Mouse (Mus musculus) kidney, embryonic 14.5 days (tissue): ENCODE results near the gene Ndufaf8. TPM values are rescaled to one million over a fixed set of nuclear protein-coding genes. Genes with fewer than 3 reads are reported as not detected.

Source experiments
- ATAC-seq: fragments of 200-750 bp; cut with Nextera tagmentation; 2 replicates; pipeline ENCODE4 v1.8.0; 2017; ENCODE audit warnings: moderate number of reproducible peaks, mild to moderate bottlenecking, moderate TSS enrichment, moderate library complexity; ENCODE audit not compliant: low FRiP score, low TSS enrichment
- H3K27ac ChIP-seq: fragments of 300-500 bp; sonication (generic); 2 replicates; pipeline ENCODE4 v1.5.1; 2014; ENCODE audit warnings: low read depth, mild to moderate bottlenecking, low read length, moderate library complexity, mixed read lengths
- H3K27me3 ChIP-seq: fragments of 300-500 bp; sonication (generic); 2 replicates; pipeline ENCODE4 v1.6.1; 2014; ENCODE audit warnings: mild to moderate bottlenecking, low read length; ENCODE audit not compliant: control insufficient read depth, insufficient read depth
- H3K36me3 ChIP-seq: fragments of 300-500 bp; sonication (generic); 2 replicates; pipeline ENCODE4 v1.6.1; 2014; ENCODE audit warnings: low read length, mixed read lengths; ENCODE audit not compliant: control insufficient read depth, insufficient read depth
- H3K4me1 ChIP-seq: fragments of 300-500 bp; sonication (generic); 2 replicates; pipeline ENCODE4 v1.6.1; 2014; ENCODE audit warnings: low read length, mixed read lengths; ENCODE audit not compliant: control insufficient read depth, insufficient read depth
- H3K4me2 ChIP-seq: fragments of 300-500 bp; sonication (generic); replicated peaks from 2 replicates; pipeline ENCODE4 v1.6.1; 2014; ENCODE audit warnings: low read depth, mild to moderate bottlenecking, low read length
- H3K4me3 ChIP-seq: fragments of 300-500 bp; sonication (generic); 2 replicates; pipeline ENCODE4 v1.5.1; 2014; ENCODE audit warnings: mild to moderate bottlenecking, low read length
- H3K9ac ChIP-seq: fragments of 300-500 bp; sonication (generic); 2 replicates; pipeline ENCODE4 v1.6.1; 2014; ENCODE audit warnings: low read depth, mild to moderate bottlenecking, low read length, moderate library complexity
- H3K9me3 ChIP-seq: fragments of 300-500 bp; sonication (generic); 2 replicates; pipeline ENCODE4 v1.6.1; 2016; ENCODE audit warnings: low read length; ENCODE audit not compliant: control insufficient read depth
- WGBS: fragments of 180-500 bp; shearing (Covaris S2); extraction: QIAGEN DNeasy Blood & Tissue Kit; methylation state at CpG from one replicate; pipeline ENCODE4 v1.1.7; 2014; 5-methylcytosine and 5-hydroxymethylcytosine counted together
- polyA plus RNA-seq: library from polyadenylated mRNA; unstranded; fragments of >200 nt; fragmentation: Nextera tagmentation; extraction: Ambion mirVana; gene quantifications from 2 replicates; pipeline ENCODE4 v1.2.1, GENCODE M21; 2014

Ndufaf8 gene
- polyA plus RNA-seq, 1 experiment from 2014 or later, result 97.3 TPM

DNA sequence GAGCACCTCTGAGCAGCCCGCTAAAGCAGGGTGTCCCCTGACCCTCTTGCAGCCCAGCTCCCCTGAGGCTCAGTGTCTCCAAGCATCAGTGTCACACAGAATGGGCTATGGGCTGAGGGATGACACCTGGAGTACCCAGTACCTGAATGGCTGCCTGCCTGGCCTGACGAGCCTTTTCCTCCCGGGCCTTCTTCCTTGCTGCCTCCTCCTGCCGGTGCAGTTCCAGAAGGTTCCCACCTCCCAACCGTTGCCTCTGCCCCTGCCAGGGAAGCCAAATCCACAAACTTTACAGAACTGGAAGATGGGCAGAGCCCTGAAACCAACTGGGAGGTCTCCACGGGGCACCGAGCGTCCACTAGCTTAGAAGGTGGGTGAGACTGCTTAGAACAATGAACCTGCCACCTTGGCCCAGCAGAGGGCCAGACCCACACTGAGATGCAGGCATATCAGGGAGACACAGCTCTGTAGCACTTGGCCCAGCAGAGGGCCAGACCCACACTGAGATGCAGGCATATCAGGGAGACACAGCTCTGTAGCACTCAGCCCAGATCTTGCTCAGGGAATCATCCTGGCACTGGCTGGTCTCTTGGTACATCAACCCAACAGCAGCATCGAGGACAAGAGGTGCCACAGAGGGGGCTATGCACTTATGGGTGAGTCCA lies 25.6 kb upstream of the Ndufaf8 start:
- H3K4me3 ChIP-seq, result no peak overlapping the region
- no peak overlapping the region for H3K4me2 ChIP-seq
- no peaks in the 10 kb centered on the region for H3K27me3 ChIP-seq
- H3K27ac ChIP-seq, result no peak overlapping the region
- H3K9me3 ChIP-seq, result no peaks in the 10 kb centered on the region
- no peak overlapping the region for H3K9ac ChIP-seq
- WGBS, result 88% methylated on average over 9 of the region's 9 CpGs
- 0 out of 2 replicates have a peak, but pooled peaks cover 4% of the 10 kb centered on the region for H3K4me1 ChIP-seq
- peaks cover 81% of the 10 kb centered on the region for H3K36me3 ChIP-seq
- no peak for ATAC-seq

DNA sequence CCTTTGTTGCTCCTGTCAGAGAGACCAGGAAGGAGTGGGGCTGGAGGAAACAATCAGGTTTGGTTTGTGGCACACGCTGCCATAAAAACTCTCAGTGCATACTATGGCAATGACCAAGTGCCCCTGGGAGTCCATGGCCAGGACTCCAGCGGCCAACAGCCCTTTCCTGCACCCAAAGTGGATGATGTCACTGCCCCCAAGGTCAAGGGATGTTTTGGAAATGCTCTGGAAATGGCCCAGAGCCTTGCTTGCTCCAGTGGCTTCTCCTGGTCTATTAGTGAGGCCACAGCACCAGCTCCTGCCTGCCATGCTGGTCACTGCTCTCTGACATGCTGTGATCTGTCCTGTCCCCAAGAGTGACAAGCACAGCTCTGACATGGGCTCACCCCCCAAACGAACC lies 22.5 kb upstream of the Ndufaf8 start:
- Histone ChIP-seq H3K27ac (no peak overlapping the region), H3K27me3 (no peaks in the 10 kb centered on the region), H3K36me3 (peaks cover 81% of the 10 kb centered on the region), H3K4me2 (no peak overlapping the region), H3K9me3 (no peaks in the 10 kb centered on the region), H3K4me3 (no peak overlapping the region), H3K9ac (no peak overlapping the region), H3K4me1 (no peaks in the 10 kb centered on the region)
- 73% methylated on average over 3 of the region's 3 CpGs for WGBS
- no peak for ATAC-seq

DNA sequence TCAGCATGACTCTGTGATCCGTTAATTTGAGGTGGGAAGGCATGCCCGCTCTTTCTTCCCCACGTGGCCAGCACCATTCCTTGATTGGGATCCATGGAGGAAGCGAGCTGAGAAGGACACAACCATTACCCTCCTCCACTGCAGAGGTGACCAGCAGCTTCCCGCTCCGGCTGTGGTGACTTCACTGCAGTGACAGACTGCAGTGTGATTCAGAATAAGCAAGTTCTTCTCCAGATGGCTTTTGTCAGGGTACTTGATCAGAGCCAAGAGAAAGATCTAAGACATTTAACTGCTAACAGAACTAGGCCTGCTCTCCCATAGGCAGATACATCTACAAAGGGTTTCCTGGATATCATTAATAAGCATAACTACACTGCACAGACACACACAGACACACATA lies 18.4 kb upstream of the Ndufaf8 start:
- H3K27ac ChIP-seq, result no peak overlapping the region
- no peak overlapping the region for H3K4me2 ChIP-seq
- no peak overlapping the region for H3K9ac ChIP-seq
- 76% methylated on average over 6 of the region's 6 CpGs for WGBS
- peaks cover 1% of the 10 kb centered on the region for H3K4me1 ChIP-seq
- H3K36me3 ChIP-seq, result peaks cover 66% of the 10 kb centered on the region
- H3K4me3 ChIP-seq, result no peak overlapping the region
- no peaks in the 10 kb centered on the region for H3K9me3 ChIP-seq
- ATAC-seq, result no peak
- H3K27me3 ChIP-seq, result no peaks in the 10 kb centered on the region

DNA sequence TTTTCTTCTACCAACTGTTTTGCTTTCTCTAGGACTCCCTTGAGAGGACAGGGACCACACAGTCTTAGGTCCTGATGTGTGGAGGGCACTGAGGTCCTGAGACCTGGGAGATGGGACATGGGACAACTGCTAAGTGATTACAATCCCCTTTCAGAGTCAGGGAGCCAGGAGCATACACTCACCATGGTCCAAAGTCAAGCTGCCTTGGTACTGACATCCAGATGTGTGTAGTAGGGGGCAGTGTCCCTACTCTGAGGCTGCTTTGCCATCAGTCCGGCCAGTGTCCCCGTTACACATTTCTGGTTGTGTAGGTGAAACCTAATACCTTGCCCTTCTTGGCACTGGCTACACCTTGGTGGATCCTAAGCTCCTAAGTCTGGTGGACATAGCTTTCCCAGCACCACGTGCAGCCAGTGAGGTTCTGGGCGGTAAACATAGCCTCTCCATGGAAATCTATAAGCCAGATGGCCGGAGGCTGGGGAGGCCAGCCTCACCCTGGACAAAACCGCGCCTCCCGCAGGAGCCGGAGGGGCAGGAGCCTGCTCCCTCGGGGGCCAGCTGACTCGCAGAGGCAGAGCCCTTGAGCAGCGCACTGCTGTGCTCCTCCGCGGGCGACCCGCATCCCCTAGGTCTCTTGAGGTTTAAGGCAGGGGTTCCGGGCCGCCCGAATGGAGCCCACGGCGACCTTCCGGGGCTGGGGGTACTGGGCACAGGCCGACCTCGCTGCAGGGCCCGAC lies 12.7 kb upstream of the Ndufaf8 start:
- 0% methylated on average over 25 of the region's 25 CpGs for WGBS
- peak; percentile 39 for ATAC-seq
- H3K36me3 ChIP-seq, result peaks cover 21% of the 10 kb centered on the region; the same call in 1 of the 2 replicates
- H3K27ac ChIP-seq, result peak overlapping the region; percentile 25; the same call in 1 of the 2 replicates
- peak overlapping the region; percentile 75 for H3K4me3 ChIP-seq
- peaks cover 9% of the 10 kb centered on the region for H3K4me1 ChIP-seq
- peak overlapping the region; percentile 90 for H3K9ac ChIP-seq
- H3K9me3 ChIP-seq, result no peaks in the 10 kb centered on the region
- H3K4me2 ChIP-seq, result peak overlapping the region; percentile 91
- H3K27me3 ChIP-seq, result no peaks in the 10 kb centered on the region

DNA sequence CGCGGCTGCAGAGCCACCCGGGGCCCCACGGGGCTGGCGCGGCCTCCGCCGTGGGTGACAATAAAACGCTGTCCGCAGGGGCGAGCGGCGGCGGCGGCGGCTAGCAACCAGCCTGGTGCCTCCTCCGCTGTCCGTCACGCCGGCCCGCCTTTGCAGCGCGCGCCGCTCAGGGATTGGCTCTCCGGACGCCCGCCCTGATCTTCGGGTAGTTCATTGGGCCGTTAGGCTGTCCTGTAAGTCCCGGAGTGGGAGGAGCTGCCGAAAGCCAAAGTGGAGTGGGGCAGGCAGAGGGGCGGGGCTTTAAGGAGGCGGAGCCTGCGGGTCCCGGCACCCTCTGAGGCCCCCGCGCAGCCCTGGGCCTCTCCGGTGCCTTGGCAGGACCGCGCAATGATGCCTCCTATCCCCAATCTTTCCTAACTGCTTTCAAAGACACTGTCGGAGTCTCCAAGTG lies 12.0 kb upstream of the Ndufaf8 start, which contains the start of gene Cep131:
Gene Cep131, minus strand, starts transcription at position 126 of the 451 bp plus-strand sequence.
- Histone ChIP-seq H3K27me3 (no peaks in the 10 kb centered on the region), H3K4me1 (peaks cover 9% of the 10 kb centered on the region), H3K9me3 (no peaks in the 10 kb centered on the region), H3K9ac (peak within 1 kb of the TSS; percentile 90), H3K4me3 (peak within 1 kb of the TSS; percentile 75), H3K4me2 (peak within 1 kb of the TSS; percentile 91), H3K27ac (peak within 1 kb of the TSS; percentile 25; the same call in 1 of the 2 replicates), H3K36me3 (peaks cover 23% of the 10 kb centered on the region)
- WGBS, result under 1% methylated on average over 42 of the region's 42 CpGs
- ATAC-seq, result peak; percentile 98

DNA sequence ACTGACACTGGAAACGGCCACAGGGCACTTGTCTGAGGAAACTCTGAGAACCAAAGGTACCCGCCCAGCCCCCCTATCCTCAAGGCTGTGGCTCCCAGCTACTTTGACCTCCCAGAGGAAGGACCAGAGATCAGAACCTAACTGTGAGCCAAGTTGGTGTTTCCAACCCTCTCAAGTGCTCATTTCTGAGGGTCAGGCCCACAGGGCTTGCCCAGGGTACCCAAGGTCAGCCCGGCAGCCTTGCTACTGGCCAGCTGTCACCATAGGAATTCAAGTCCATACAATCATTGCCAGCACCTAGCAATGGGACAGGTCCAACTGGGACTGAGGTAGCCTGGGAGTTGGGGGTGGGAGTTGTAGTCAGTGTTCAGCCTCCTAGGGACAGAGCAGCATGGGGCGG lies 8.1 kb upstream of the Ndufaf8 start:
- 89% methylated on average over 4 of the region's 4 CpGs for WGBS
- H3K36me3 ChIP-seq, result peaks cover 45% of the 10 kb centered on the region

DNA sequence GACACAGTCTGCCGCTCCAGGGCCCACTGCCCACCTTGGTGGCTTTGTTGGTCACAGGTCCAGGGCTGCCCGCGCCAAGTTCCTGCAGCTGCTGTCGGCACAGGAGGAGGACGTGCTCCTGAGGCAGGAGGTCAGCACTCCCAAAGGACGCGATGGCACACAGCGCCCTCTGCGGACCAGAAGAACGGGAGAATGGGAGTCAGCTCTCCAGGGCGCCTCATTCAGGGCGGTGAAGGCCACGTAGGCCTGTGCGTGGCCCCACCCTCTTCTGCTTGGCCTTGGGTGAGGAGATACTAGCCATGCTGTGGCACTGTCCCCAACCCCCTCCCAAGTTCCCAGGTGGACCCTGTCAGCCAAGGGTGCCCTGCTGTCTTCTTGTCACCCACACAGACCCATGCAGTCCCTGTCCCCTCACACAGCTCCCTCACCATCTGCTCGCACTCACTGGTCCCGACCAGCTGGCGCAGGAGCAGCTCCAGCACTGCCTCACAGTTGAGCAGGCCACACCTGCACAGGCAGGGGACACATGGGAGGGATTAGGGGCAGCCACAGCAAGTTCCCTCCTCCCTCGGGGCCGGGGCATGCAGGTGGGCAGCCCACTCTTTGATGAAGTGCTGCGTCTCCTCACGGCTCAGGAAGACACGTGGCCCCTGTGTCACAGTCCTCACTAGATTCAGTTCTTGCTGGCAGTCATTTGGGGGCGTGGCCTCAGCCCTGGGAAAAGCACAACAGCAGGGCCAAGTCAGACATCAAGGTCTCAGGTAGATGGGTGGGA lies 5.7 kb upstream of the Ndufaf8 start:
- peak; percentile 24; the same call in 1 of the 2 replicates for ATAC-seq
- no peak overlapping the region for H3K4me3 ChIP-seq
- peaks cover 48% of the 10 kb centered on the region for H3K36me3 ChIP-seq
- H3K9ac ChIP-seq, result no peak overlapping the region
- WGBS, result 75% methylated on average over 23 of the region's 23 CpGs
- peaks cover 6% of the 10 kb centered on the region for H3K4me1 ChIP-seq
- no peak overlapping the region for H3K27ac ChIP-seq
- H3K9me3 ChIP-seq, result no peaks in the 10 kb centered on the region
- no peaks in the 10 kb centered on the region for H3K27me3 ChIP-seq
- no peak overlapping the region for H3K4me2 ChIP-seq

More for the DNA sequence above, 8.1 kb upstream of the Ndufaf8 start:
- Histone ChIP-seq H3K4me2 (no peak overlapping the region), H3K9ac (no peak overlapping the region), H3K4me1 (peaks cover 4% of the 10 kb centered on the region), H3K27me3 (no peaks in the 10 kb centered on the region), H3K4me3 (no peak overlapping the region), H3K27ac (no peak overlapping the region), H3K9me3 (no peaks in the 10 kb centered on the region)
- no peak for ATAC-seq

DNA sequence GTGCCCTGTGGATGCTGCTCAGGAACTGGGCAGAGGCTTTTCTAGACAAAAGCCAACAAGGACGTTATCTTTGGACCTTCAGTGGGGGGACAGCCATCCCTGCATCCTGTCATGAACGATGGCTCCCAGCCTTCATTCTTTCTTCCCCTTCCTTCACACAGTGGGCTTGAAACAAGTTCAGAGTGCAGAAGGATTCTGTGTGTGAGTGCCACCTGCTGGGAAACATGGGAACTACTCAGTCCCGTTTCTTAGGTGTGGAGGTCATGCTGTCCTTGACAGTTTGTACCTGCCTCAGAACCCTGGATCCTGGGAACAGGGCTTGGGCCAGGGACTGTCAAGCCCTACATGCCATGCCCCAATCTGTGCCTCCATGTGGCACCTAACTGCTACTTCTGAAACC lies 2.3 kb downstream of the Ndufaf8 start:
- Histone ChIP-seq H3K36me3 (peaks cover 30% of the 10 kb centered on the region), H3K27ac (no peak overlapping the region), H3K9ac (no peak overlapping the region), H3K27me3 (no peaks in the 10 kb centered on the region), H3K9me3 (no peaks in the 10 kb centered on the region), H3K4me2 (no peak overlapping the region), H3K4me3 (no peak overlapping the region), H3K4me1 (peaks cover 15% of the 10 kb centered on the region)
- 6% methylated on average over 3 of the region's 3 CpGs for WGBS
- ATAC-seq, result no peak
